Mouse (Mus musculus): ENCODE results near the gene Becn1.

The Becn1 gene

DNA sequence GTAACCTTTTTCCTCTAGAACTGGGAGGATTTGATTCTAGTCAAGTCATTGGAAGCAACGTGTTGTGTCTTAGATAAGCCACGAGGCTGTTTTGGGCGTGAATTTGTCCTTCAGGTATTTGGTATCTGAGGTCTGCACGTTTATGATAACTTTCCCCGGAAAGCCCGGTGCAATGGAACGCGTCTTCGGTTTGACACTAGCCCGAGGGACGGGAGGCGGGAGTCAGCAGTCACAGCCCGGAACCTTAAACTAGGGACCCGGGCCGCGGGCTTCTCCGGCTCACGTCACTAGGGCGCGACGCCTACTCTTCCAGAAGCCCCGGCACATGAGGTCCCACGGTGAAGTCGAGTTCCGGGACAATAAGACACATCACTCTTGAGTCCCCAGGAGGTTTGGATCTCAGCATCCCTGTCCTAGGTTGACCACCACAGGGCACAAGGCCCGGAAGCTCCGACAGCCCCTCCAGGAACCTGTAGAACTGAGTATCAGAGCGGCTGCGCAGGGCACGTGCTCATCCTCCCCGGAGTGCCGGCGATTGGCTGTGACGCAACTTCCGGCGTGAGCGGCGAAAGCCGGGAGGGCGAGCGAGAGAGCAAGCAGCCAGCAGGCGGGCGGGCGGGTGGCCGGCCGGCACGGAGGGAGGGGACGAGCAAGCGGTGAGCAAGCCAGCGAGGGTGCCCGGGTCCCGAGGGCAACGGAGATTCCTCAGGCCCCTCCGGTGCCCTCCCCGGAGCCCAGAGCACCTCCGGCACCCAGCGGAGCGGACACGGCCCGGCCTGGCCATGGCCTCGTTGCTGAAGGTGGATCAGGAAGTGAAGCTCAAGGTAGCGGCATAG, 13.8 kb upstream of the Becn1 start, which contains the start of gene Psme3:
Gene Psme3, plus strand, starts transcription at position 549 of the 836 bp plus-strand sequence.
- peak; percentile 94 to 97 for DNase-seq (ENCODE audit: low spot score in 2 of 2)

DNA sequence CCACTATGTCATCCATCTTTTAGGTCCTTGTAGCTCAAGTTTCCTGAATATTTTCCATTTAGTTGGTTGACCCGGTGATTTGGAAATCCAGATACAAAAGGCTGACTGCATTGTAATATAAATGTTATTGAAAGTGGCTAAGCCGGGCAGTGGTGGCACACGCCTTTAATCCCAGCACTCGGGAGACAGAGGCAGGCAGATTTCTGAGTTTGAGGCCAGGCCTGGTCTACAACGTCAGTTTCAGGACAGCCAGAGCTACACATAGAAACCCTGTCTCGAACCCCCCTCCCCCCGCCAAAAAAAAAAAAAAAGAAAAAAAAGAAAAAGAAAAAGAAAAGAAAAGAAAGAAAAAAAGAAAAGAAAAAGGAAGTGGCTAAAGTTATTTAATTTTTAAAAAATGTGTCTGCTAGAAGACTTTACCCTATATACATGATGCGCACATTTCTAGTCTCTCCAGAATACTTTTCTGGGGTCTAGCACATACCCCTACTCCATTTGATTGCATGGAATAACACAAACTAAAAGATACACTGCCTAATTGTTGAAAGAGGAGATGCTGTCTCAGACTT, 13.1 kb upstream of the Becn1 start:
- no peak for DNase-seq (ENCODE audit: low spot score in 2 of 2)

DNA sequence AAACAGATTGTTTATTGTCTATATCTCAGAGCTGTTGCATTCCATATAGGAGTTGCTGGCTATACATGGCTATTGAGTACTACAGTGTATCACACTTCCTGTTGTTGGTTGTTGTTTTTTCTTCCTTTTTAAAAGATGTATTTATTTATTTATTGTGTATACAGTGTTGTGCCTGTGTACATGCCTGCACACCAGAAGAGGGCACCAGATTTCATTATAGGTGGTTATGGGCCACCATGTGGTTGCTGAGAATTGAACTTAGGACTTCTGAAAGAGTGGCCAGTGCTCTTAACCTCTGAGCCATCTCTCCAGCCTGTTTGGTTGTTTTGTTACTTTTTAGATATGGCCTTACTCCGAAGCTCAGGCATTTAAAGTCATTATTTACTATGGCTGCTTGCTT, 12.5 kb upstream of the Becn1 start:
- no peak for DNase-seq (ENCODE audit: low spot score in 2 of 2)

DNA sequence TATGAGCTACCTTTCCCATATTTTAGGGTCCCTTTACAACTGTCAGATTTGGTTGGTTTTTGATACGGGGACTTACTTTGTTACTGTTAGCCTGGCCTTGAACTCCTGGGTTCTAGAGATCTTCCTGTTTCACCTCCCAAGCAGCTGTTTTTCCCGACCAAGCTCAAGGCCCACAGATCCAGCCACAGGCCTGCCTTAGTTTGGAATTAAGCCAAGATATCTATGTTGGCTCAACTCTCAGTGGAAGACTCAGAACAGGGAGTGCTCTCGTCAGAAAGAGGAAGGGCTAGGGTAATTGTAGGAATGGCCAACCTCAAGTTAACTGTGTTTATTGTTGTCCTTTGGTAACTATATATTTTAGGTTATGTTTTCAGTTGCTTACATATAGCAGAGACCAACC, 10.1 kb upstream of the Becn1 start:
- DNase-seq (ENCODE audit: low spot score in 2 of 2) = no peak

DNA sequence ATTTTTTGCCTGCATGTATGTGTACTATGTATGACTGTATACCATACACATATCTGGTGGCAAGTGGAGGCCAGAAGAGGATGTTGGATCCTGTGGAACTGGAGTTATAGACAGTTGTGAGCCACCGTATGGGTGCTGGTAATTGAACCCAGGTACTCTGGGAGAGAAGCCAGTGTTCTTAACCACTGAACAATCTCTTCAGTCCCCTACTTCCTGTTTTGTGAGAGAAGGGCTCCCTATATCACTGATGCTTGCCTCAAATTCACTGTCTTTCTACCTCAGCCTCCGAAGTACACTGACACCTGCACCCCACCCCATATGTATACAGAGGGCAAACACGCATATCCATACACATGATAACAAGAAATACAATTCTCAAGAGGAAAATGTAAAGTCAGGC, 9.0 kb upstream of the Becn1 start:
- no peak for DNase-seq (ENCODE audit: low spot score in 2 of 2)

DNA sequence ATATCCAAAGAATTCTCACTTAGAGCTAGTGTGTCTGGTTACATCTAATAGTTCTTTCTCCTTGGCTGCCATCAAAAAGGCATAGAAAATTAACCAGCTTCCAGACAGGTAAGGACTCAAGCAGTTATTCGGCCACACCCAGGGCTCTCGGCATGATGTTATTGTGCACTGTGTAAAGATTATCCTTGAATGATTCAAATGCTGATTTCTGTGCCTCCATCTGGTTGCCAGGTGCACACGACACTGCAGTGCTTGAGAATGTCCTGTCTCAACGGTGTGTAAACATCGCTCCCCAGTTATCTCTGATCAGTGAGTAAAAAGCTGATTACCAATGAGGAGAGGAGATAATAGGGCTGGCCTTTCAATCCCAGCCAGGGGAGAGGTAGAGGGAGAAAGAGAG, 5.7 kb upstream of the Becn1 start:
- no peak for DNase-seq (ENCODE audit: low spot score in 2 of 2)

DNA sequence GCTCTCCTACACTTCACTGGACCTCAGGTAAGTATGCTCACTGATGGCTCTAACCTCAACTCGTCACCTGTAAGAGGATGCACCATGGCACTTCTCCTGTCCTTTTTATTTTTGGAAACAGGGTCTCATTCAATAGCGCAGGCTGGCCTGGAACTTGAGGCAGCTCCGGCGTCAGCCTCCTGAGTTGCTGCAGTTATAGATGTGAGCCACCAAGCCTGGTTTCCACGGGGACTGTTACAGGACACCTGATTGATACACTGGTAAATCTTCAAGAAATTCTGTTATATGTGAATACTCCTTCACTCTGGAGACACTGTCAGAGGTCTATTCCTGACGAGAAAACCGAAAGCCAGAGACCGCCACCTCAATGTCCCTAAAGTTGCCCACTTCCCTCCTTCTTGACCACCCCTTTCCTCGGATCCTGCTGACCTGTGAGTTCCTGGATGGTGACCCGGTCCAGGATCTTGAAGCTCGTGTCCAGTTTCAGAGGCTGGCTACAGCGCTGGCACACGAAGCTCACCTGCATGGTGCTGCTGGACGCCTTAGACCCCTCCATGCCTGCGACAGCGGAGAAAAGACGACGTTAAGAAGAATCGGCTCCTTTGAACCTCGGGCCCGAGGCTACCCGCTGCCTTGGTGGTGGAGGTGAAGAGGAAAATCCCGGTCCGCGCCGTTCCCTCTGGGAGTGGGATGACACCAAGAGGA, 635 bp downstream of the Becn1 start:
- no peak for DNase-seq (ENCODE audit: low spot score in 2 of 2)

DNA sequence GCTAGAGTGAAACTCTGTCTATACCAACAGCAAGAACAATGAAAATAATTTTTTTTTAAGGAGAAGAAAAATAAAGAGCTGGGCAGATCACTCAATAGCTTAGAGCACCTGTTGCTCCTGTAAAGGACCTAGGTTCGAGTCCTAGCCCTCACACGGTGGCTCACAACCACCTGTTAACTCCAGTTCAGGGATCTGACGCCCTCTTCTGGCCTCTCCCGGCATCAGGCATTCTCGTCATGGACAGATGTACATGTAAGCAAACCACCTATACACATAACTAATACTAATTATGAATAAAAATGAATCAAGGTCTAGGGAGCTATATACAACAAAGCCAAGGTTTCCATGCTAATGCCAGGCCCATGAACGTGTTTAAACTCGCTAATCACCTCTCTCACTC, 1.2 kb downstream of the Becn1 start:
- no peak for DNase-seq (ENCODE audit: low spot score in 2 of 2)

DNA sequence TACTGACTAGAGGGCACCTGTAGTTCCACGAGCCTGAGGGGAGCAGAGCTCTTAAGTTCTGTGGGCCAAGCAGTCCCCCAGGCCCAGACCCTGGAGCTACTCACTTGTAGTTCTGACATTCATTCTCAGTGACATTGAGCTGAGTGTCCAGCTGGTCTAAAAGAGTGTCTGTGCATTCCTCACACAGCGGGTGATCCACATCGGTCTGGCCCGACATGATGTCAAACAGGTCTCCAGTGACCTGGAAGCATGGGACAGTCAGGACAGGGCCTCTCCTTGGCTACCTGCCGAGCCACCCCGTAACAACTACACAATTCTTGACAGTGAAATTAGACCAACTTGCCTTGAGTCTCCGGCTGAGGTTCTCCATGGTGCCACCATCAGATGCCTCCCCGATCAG, 6.9 kb downstream of the Becn1 start:
- no peak for DNase-seq (ENCODE audit: low spot score in 2 of 2)

DNA sequence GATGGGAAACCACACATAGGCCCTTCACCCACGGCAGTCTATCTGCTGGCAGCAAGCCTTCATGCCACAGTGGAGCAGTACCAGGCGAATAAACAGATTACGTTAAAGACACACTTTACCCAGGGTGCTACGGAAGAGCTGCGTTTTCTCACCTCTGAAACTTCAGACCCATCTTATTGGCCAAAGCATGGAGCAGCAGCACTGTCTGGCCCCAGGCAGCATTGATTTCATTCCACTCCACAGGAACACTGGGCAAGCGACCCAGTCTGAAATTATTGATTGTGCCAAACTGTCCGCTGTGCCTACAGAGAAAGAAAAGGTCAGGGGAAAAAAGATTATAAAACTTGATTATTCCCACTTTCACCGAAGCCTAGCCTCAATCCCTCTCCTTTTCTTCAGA, 10.9 kb downstream of the Becn1 start:
- DNase-seq (ENCODE audit: low spot score in 2 of 2) = no peak

DNA sequence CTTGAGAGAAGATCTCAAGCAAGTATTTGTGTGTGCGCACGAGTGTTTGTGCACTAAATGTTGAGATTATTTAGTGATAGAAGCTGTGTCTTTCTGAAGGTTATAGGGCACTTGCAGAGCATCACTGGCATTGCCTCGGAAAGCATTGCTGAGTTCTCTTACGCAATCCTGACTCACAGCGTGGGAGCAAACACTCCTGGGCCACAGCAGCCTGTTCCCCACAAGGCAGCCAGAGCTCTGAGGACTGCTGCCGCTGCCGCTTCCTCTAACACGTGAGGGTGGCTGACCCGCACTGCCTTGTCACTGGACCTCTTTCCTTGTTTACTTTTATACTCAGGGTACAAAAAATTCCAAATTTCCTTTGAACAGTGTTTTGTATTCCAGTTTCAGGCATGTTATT, 14.8 kb downstream of the Becn1 start:
- DNase-seq (ENCODE audit: low spot score in 2 of 2) = no peak

DNA sequence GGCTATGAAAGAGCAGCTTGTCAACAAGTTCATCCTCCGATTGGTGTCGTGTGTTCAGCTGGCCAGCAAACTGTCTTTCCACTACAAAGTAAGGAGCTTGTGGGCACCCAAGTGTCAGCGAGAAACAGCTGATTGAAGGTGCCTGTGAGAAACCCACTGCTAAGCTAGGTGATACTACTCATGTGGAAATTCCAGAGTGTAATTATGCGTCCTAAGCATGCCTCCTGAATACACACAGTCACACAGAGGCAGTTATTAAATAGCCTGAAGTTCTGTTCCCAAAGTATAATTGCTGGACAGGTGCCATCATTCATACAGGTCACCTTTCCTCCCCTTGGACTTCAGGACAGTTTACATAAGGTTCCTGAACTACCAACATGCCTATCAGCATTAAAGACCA, 18.3 kb downstream of the Becn1 start:
- no peak for DNase-seq (ENCODE audit: low spot score in 2 of 2)

DNA sequence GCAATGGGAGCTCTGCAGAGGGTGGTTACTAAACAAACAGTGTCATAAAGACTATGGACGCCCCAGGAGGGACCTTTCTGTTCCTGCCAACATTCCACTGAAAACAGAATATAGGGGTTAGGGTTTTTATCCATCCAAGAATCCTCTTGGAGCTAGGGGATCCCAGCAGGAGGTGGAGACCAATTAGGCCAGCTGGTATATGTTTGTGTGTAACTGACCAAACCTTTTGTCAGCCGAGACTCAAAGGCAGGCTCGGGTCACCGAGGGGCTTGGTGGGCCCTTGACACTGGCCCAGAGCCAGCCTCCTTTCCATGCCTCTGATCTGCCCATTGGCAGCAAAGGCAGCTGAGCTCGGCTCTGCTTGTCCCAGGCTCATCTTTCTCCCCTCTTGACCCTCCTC, 19.2 kb downstream of the Becn1 start:
- no peak for DNase-seq (ENCODE audit: low spot score in 2 of 2)

DNA sequence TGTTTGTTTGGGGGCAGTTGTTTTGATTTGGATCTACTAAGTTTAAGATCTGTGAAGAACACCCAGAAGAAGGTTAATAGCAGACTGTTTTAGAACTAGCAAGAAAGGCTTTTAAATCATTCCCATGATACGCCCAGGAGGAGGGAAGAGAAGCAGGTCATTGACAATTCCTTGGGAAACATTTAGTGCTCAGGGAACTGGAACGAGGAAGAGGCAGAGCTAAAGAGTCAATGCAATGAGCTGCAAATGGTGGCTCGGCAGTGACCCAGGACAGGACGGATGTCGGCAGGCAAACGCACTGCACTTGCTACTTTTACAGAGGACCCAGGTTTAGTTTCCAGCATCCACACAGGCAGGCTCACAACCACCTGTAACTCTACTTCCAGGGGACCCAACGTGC, 21.2 kb downstream of the Becn1 start:
- DNase-seq (ENCODE audit: low spot score in 2 of 2) = no peak

DNA sequence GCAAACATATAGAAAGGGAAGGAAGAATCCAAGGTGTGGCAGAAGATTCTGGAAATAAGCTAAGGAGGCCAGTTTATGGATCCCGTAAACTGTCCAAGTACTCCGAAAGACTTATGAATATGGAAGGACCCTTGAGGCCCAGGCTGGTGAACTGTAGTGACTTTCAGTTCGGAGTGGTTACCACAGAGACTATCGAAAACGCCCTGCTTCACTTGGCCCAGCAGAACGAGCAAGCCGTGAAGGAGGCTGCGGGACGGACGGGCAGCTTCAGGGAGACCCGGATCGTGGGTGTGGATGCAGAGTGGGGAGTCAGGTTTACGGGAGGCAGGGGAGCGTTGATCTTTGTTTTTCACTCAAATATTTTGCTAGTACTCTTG, 22.9 kb downstream of the Becn1 start:
- DNase-seq (ENCODE audit: low spot score in 2 of 2) = no peak

DNA sequence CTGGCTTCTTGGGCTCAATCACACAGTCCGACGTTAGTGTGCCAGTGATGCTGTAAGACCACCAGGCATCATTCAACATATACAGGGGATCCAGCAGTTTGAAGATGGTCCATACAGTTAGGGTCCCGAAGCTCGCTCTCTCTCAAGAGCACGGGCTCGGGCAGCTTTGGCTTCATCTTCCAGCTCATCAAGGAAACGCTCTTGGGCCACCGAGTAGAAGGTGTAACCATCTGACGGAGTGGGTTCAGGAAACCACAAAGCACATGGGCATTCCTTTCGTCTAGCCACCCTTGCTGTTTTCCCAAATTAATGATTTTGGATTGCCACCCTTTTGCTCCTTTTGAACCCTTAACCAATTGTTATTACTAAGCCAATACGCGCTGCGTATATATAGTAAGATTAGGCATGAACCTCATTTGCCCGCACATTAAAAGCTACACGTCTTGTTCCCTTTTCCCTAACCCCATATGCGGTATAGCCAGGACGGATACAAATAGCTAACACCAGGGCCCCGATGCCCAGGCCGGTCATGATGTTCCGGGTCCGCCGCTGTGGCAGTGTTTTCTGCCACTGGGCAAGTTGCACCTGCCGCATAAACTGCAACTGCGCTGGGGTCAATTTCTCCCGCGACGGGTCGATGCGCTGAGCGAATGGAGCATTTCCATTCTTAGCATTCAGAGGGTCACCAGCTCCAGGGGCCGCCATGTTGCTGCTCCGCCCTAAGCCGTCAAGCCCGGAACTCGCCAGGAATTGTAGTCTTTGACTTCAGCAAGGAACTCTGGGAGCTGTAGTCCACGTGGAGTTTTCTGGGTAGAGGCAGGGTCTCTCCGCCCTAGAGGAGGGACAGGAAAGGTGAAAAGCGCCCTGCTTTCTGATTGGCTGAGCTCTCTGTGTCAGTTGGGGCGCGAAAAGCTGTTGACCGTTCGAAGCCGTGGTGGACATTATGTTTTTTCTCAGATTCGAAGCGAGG, 23.6 kb downstream of the Becn1 start, which contains the start of the genes Cntd1 and Coa3:
Gene Cntd1, plus strand, starts transcription at position 790 of the 970 bp plus-strand sequence.
Gene Coa3, minus strand, starts transcription at position 892 of the 970 bp plus-strand sequence.
- DNase-seq (ENCODE audit: low spot score in 2 of 2) = peak; percentile 90

DNA sequence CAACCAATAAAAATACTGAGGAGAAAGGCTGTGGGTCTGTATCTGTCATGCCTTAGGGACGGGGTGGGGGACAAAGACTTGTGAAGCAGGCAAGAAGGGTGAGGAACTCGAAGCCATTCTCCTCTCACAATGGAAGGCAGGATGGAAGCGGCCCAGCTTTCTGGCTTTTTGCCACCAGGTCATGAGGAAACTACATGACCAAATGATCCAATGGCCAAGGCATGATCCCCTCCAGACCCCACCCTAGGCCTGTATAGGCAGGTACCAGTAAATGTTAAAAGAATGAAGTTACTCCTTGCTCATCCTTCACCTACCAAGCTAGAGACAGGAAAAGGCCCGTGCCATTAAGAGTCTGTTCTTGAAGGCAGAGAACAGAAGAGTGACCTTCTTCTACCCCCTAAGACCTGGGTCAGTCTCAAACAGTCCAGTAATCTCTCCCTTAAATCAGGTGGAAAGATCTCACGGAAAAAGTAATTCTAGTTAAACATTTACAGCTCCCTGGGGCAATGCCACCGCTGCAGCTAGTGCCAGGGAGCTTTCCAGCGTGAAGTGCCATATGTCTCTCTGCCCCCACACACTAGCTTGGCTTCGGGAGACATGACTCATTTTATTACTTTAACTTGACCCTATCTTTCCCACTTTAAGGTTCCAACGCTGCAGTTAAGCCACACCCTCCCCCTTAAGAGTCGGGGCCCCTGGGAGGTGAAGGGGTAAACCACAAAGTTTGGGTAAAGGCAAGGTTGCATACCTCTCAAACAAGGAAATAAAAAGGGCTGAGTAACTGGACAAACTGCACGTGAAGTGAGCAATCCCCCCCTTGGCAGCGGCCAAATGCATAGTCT, 24.5 kb downstream of the Becn1 start:
- DNase-seq (ENCODE audit: low spot score in 2 of 2) = peak; percentile 26 to 32

DNA sequence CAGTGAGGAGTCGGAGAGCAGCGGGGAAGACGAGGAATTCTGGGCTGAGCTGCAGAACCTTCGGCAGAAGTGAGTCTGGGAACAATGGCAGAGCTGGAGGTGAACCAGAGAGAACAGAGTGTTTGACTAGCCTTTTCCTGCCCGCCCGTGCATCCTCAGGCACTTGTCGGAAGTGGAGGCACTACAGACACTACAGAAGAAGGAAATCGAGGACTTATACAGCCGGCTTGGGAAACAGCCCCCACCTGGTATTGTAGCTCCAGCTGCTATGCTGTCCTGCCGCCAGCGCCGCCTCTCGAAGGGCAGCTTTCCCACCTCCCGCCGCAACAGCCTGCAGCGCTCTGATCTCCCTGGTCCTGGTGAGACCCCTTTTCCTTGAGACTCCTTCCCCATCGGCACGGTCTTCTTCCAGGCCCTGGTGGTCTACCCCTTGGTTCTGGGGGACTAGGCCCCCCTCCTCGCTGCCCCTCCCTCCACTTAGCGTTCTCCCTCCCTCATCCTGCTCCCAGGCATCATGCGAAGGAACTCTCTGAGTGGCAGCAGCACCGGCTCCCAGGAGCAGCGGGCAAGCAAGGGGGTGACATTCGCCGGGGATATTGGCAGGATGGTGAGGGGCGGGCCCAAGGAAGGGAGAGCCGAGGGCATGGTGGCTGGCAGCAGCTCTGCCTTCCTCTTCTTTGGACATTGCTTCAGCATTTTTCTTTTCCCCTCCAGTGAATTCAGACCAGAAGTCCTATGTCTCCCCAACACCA, 25.6 kb downstream of the Becn1 start:
- DNase-seq (ENCODE audit: low spot score in 2 of 2) = no peak

DNA sequence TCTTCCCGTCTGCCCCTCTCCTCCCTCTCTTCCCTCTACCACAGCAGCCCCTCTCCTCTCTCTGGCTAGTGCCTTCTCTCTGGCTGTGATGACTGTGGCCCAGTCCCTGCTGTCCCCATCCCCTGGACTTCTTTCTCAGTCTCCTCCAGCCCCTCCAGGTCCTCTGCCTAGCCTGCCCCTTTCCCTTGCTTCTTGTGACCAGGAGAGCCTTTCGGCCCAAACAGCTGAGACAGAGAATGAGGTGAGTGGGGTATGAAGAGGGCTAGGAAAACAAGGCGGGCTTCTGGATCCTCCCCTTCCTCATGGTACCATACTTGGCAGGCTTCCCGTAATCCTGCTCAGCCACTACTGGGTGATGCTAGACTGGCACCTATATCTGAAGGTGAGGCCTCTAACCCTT, 26.8 kb downstream of the Becn1 start:
- DNase-seq (ENCODE audit: low spot score in 2 of 2) = no peak

DNA sequence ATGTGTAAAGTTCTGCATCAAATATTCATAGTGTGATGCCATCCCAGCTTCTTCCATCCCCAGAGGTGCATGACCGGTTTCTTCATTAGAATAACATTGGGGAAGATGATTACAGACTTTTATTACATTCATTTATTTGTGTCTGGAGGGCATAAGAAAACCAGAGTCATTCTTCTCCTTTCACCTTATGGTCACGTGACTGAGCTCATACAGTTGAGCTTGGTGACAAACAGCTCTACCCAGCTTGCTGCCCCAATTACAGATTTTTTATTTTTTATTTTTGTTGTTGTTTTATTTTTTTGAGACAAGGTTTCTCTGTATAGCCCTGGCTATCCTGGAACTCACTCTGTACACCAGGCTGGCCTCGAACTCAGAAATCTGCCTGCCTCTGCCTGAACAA, 29.6 kb downstream of the Becn1 start:
- no peak for DNase-seq (ENCODE audit: low spot score in 2 of 2)
